Mouse (Mus musculus) stomach, postnatal 0 days (tissue): ENCODE results near the gene Tex12. TPM values are rescaled to one million over a fixed set of nuclear protein-coding genes. Genes with fewer than 3 reads are reported as not detected.
A peak's percentile ranks its signal among the peaks of the same experiment; 100 is the strongest.

ENCODE experiments used
- ATAC-seq: fragments of 200-750 bp; cut with Nextera tagmentation; 2 replicates; pipeline ENCODE4 v1.8.0; 2017; ENCODE audit not compliant: low FRiP score, low TSS enrichment
- DNase-seq: peaks from one replicate; pipeline ENCODE4 v3.0.0-alpha.2; 2016; ENCODE audit warnings: low spot score
- H3K27ac ChIP-seq: fragments of 300-500 bp; sonication (generic); replicated peaks from 2 replicates; pipeline ENCODE4 v1.5.1; 2014; ENCODE audit warnings: mild to moderate bottlenecking, control low read depth
- H3K27me3 ChIP-seq: fragments of 300-500 bp; sonication (generic); 2 replicates; pipeline ENCODE4 v1.6.1; 2014; ENCODE audit warnings: low read length; ENCODE audit not compliant: control insufficient read depth, insufficient read depth
- H3K36me3 ChIP-seq: fragments of 300-500 bp; sonication (generic); 2 replicates; pipeline ENCODE4 v1.6.1; 2014; ENCODE audit warnings: low read length, mixed read lengths; ENCODE audit not compliant: control insufficient read depth, insufficient read depth
- H3K4me1 ChIP-seq: fragments of 300-500 bp; sonication (generic); replicated peaks from 2 replicates; pipeline ENCODE4 v1.6.1; 2014; ENCODE audit warnings: antibody characterized with exemption; ENCODE audit not compliant: control insufficient read depth, insufficient read depth
- H3K4me2 ChIP-seq: fragments of 300-500 bp; sonication (generic); replicated peaks from 2 replicates; pipeline ENCODE4 v1.6.1; 2014; ENCODE audit warnings: low read depth, mild to moderate bottlenecking, control low read depth, moderate library complexity
- H3K4me3 ChIP-seq: fragments of 300-500 bp; sonication (generic); 2 replicates; pipeline ENCODE4 v1.5.1; 2014; ENCODE audit warnings: low read depth, low read length, control low read depth
- H3K9ac ChIP-seq: fragments of 300-500 bp; sonication (generic); 2 replicates; pipeline ENCODE4 v1.6.1; 2014; ENCODE audit warnings: mild to moderate bottlenecking, low read length, control low read depth, mixed read lengths
- H3K9me3 ChIP-seq: fragments of 300-500 bp; sonication (generic); 2 replicates; pipeline ENCODE4 v1.6.1; 2016; ENCODE audit warnings: low read length; ENCODE audit not compliant: control insufficient read depth
- CTCF ChIP-seq: IDR thresholded peaks from 2 replicates; pipeline ENCODE4 v1.5.1; 2016; ENCODE audit warnings: antibody characterized with exemption, low read depth, mild to moderate bottlenecking, moderate library complexity
- EP300 ChIP-seq: optimal IDR thresholded peaks from 2 replicates; pipeline ENCODE3; 2016; ENCODE audit warnings: antibody characterized with exemption
- WGBS: fragments of 180-500 bp; shearing (Covaris S2); extraction: QIAGEN DNeasy Blood & Tissue Kit; methylation state at CpG from one replicate; pipeline ENCODE4 v1.1.7; 2014; 5-methylcytosine and 5-hydroxymethylcytosine counted together
- polyA plus RNA-seq: library from polyadenylated mRNA; unstranded; fragments of >200 nt; fragmentation: Nextera tagmentation; extraction: Ambion mirVana; gene quantifications from 2 replicates; pipeline ENCODE4 v1.2.1, GENCODE M21; 2015

Gene Tex12
- polyA plus RNA-seq, 1 experiment from 2014 or later, result not detected

- Histone ChIP-seq H3K36me3 (0 out of 2 replicates have a peak, but pooled peaks cover 2% of the 10 kb centered on the region), H3K4me1 (no peaks in the 10 kb centered on the region), H3K27ac (peak within 1 kb of the TSS; percentile 82), H3K4me3 (peak within 1 kb of the TSS; percentile 73), H3K9me3 (no peaks in the 10 kb centered on the region), H3K9ac (peak within 1 kb of the TSS; percentile 74), H3K4me2 (peak within 1 kb of the TSS; percentile 49), H3K27me3 (no peaks in the 10 kb centered on the region)
- TF ChIP-seq EP300 (no peak), CTCF (peak; percentile 85)
- under 1% methylated on average over 54 of the region's 54 CpGs for WGBS
- peak; percentile 98 for ATAC-seq
- peak; percentile 99 for DNase-seq
Observed at GRCm38 (mm10) chr9:50528293-50528892, 32.7 kb downstream of the Tex12 start, which contains the start of gene Pts. Pts (minus strand) TSS chr9:50528724.

DNA sequence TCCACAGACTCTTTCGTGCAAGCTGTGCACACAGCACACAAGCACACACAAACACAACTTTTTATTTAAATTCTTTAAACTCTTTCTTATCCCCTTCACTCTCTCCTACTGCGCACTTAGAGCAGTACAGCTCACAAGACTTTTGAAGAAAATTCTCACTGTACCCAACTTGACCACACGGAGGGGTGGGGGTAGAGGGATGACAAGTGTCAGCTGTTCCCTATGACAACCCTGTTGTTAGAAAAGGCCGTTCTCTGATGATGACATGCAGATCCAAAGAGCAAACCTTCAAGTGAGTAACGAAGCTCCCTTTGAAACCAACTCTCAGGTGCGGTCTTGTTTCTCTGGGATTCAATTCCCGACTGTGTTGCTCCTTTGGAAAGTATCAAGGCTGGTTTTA, 33.3 kb downstream of the Tex12 start:
- peak overlapping the region; percentile 73 for H3K4me3 ChIP-seq
- WGBS, result 30% methylated on average over 7 of the region's 7 CpGs
- H3K4me1 ChIP-seq, result no peaks in the 10 kb centered on the region
- H3K4me2 ChIP-seq, result peak overlapping the region; percentile 49
- no peaks in the 10 kb centered on the region for H3K9me3 ChIP-seq
- DNase-seq (peak; percentile 20), ATAC-seq (peak; percentile 2; the same call in 1 of the 2 replicates)
- 0 out of 2 replicates have a peak, but pooled peaks cover 2% of the 10 kb centered on the region for H3K36me3 ChIP-seq
- TF ChIP-seq CTCF (no peak), EP300 (no peak)
- no peak overlapping the region for H3K27ac ChIP-seq
- H3K9ac ChIP-seq, result peak overlapping the region; percentile 74
- H3K27me3 ChIP-seq, result no peaks in the 10 kb centered on the region

- H3K27me3 ChIP-seq, result no peaks in the 10 kb centered on the region
- ATAC-seq (no peak), DNase-seq (no peak)
- H3K9me3 ChIP-seq, result no peaks in the 10 kb centered on the region
- 0 out of 2 replicates have a peak, but pooled peaks cover 2% of the 10 kb centered on the region for H3K36me3 ChIP-seq
- no peak overlapping the region for H3K4me3 ChIP-seq
- WGBS, result 77% methylated on average over 5 of the region's 5 CpGs
- H3K4me2 ChIP-seq, result no peak overlapping the region
- H3K9ac ChIP-seq, result no peak overlapping the region
- H3K27ac ChIP-seq, result no peak overlapping the region
- TF ChIP-seq CTCF (no peak), EP300 (no peak)
- H3K4me1 ChIP-seq, result no peaks in the 10 kb centered on the region
Observed at GRCm38 (mm10) chr9:50525585-50525984, 35.5 kb downstream of the Tex12 start.

GRCm38 (mm10) chr9:50524936-50525335, 36.2 kb downstream of the Tex12 start:
- no peak overlapping the region for H3K27ac ChIP-seq
- ATAC-seq (no peak), DNase-seq (no peak)
- TF ChIP-seq EP300, result no peak
- no peak for TF ChIP-seq CTCF
- H3K4me2 ChIP-seq, result no peak overlapping the region
- WGBS, result 87% methylated on average over 5 of the region's 5 CpGs
- no peak overlapping the region for H3K4me3 ChIP-seq
- H3K27me3 ChIP-seq, result no peaks in the 10 kb centered on the region
- H3K4me1 ChIP-seq, result no peaks in the 10 kb centered on the region
- H3K36me3 ChIP-seq, result 0 out of 2 replicates have a peak, but pooled peaks cover 2% of the 10 kb centered on the region
- no peak overlapping the region for H3K9ac ChIP-seq
- no peaks in the 10 kb centered on the region for H3K9me3 ChIP-seq

DNA sequence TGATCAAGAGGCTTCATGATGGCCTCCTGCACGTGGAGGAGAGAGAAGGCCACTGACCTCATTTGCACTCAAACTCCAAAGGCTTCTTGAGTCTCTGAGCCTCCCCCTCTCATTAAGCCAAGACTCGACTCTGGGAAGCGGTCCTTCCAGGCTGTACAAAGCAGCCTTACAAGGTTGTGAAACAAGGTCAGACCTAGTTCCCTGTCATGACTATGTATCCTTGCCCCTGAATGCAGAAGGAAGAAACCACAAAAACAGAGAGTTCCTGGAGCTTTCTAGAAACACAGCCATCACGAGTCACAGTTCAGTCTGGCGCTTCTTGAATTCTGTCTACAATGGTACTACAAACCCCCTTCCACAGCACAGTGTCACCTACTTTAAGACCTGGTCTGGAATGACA, 38.6 kb downstream of the Tex12 start:
- TF ChIP-seq CTCF (no peak), EP300 (no peak)
- 0 out of 2 replicates have a peak, but pooled peaks cover 2% of the 10 kb centered on the region for H3K36me3 ChIP-seq
- no peak overlapping the region for H3K4me3 ChIP-seq
- DNase-seq, result no peak
- no peaks in the 10 kb centered on the region for H3K4me1 ChIP-seq
- no peaks in the 10 kb centered on the region for H3K27me3 ChIP-seq
- no peak overlapping the region for H3K9ac ChIP-seq
- H3K27ac ChIP-seq, result no peak overlapping the region
- 75% methylated on average over 5 of the region's 5 CpGs for WGBS
- ATAC-seq, result no peak
- no peaks in the 10 kb centered on the region for H3K9me3 ChIP-seq
- H3K4me2 ChIP-seq, result no peak overlapping the region

- WGBS, result 61% methylated on average over 2 of the region's 2 CpGs
Observed at GRCm38 (mm10) chr9:50521562-50521961, 39.6 kb downstream of the Tex12 start.

More at GRCm38 (mm10) chr9:50521562-50521961, 39.6 kb downstream of the Tex12 start:
- DNase-seq (no peak), ATAC-seq (no peak)
- TF ChIP-seq CTCF, result peak; percentile 51
- no peak for TF ChIP-seq EP300
- Histone ChIP-seq H3K36me3 (0 out of 2 replicates have a peak, but pooled peaks cover 2% of the 10 kb centered on the region), H3K9ac (no peak overlapping the region), H3K4me3 (no peak overlapping the region), H3K27me3 (no peaks in the 10 kb centered on the region), H3K4me2 (no peak overlapping the region), H3K27ac (no peak overlapping the region), H3K4me1 (no peaks in the 10 kb centered on the region), H3K9me3 (no peaks in the 10 kb centered on the region)
